Mouse (Mus musculus): Measurements from ENCODE around the gene Hvcn1. TPM values are rescaled to one million over a fixed set of nuclear protein-coding genes. Genes with fewer than 3 reads are reported as not detected.

The Hvcn1 gene
- polyA plus RNA-seq (2012; fragmentation: generic; extraction: Trizol) = 1 to 10 TPM in 1 of 2 experiments, under 1 TPM in 1; 0.13 to 1.2 TPM

GRCm38 (mm10) chr5:122206475-122206874 lies at the start of gene Hvcn1:
Gene Hvcn1, plus strand, starts transcription at chr5:122206804.

GRCm38 (mm10) chr5:122157827-122158381 lies 48.7 kb upstream of the Hvcn1 start, which contains the start of gene Ppp1cc:
Gene Ppp1cc, plus strand, starts transcription at chr5:122158278.

GRCm38 (mm10) chr5:122263933-122264905 lies 57.6 kb downstream of the Hvcn1 start, which contains the start of gene Tctn1:
Gene Tctn1, minus strand, starts transcription at chr5:122264460.

GRCm38 (mm10) chr5:122284183-122285028 lies 77.8 kb downstream of the Hvcn1 start, which contains the start of gene Pptc7:
Gene Pptc7, plus strand, starts transcription at chr5:122284365.

Other genes starting within 250 kb of the Hvcn1 start
- gene Cux2, start 156.7 kb upstream of the Hvcn1 start, polyA plus RNA-seq (2012; fragmentation: generic; extraction: Trizol) = under 1 TPM; 0.01 to 0.22 TPM
- under 1 TPM in 1 of 2 experiments, not detected in 1; 0.27 TPM for gene Myl2, start 105.9 kb upstream of the Hvcn1 start, polyA plus RNA-seq (2012; fragmentation: generic; extraction: Trizol)
- under 1 TPM in 1 of 2 experiments, not detected in 1; 0.01 TPM for gene Ccdc63, start 66.0 kb upstream of the Hvcn1 start, polyA plus RNA-seq (2012; fragmentation: generic; extraction: Trizol)
- 100 to 1,000 TPM in 1 of 2 experiments, 10 to 100 TPM in 1; 86.4 to 107 TPM for gene Ppp1cc, start 48.5 kb upstream of the Hvcn1 start, polyA plus RNA-seq (2012; fragmentation: generic; extraction: Trizol)
- gene Tctn1, start 57.7 kb downstream of the Hvcn1 start, polyA plus RNA-seq (2012; fragmentation: generic; extraction: Trizol) = 10 to 100 TPM in 1 of 2 experiments, 1 to 10 TPM in 1; 1.5 to 10.4 TPM
- gene Pptc7, start 77.6 kb downstream of the Hvcn1 start, polyA plus RNA-seq (2012; fragmentation: generic; extraction: Trizol) = 1 to 10 TPM in 1 of 2 experiments, under 1 TPM in 1; 0.90 to 5.1 TPM
- gene Rad9b, start 147.4 kb downstream of the Hvcn1 start, polyA plus RNA-seq (2012; fragmentation: generic; extraction: Trizol) = 1 to 10 TPM in 1 of 2 experiments, under 1 TPM in 1; 0.30 to 2.7 TPM
- 10 to 100 TPM; 52.4 to 88.6 TPM for gene Vps29, start 147.6 kb downstream of the Hvcn1 start, polyA plus RNA-seq (2012; fragmentation: generic; extraction: Trizol)
- 10 to 100 TPM in 1 of 2 experiments, 1 to 10 TPM in 1; 4.6 to 18.8 TPM for gene Gpn3, start 165.1 kb downstream of the Hvcn1 start, polyA plus RNA-seq (2012; fragmentation: generic; extraction: Trizol)
- 10 to 100 TPM; 27.4 to 57.3 TPM for gene Fam216a, start 165.6 kb downstream of the Hvcn1 start, polyA plus RNA-seq (2012; fragmentation: generic; extraction: Trizol)
- 100 to 1,000 TPM; 125 to 199 TPM for gene Arpc3, start 185.1 kb downstream of the Hvcn1 start, polyA plus RNA-seq (2012; fragmentation: generic; extraction: Trizol)
- 10 to 100 TPM; 35.7 to 45.1 TPM for gene Anapc7, start 214.9 kb downstream of the Hvcn1 start, polyA plus RNA-seq (2012; fragmentation: generic; extraction: Trizol)